Comparison of ENCODE assay signal across 8 mouse cellular contexts in the genomic region with DNA sequence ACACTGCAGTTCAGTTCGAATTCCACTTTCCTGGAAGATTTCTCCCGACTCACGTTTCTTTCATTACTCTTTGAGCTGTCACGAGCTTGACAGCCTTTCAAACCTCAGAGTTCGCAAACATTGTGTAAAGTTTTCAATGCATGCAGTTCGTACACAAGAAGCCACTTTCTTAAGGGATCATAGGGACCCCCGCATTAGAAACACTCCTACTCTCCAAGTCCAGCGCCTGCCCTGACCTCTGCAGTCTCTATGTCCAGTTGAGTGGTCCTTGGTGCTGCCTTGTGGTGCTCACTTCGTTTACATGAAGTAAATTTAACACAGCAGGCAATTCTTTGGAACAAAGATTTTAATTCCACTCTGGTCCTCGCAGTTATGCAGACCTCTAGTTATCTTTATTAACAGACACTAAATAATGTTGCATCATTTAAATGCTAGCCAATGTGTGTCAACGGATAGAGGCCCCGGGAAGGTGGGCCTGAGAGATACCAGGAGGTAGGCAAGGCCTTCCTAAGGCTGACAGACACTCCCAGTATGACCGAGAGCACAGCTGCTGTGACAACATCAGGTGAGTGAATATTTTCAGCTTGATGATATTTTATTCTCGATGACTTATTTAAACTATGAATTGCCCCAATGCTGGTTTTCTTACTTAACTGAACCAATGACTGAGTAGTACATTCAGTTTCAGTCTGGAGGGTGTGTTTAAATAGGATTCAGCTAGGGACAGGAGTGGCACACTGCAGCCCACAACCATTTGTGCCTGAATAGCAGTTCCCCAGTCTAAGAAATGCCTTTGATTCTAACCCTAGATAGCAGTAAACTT. TPM values are rescaled to one million over a fixed set of nuclear protein-coding genes. Genes with fewer than 3 reads are reported as not detected.
DNase-seq lines count a peak whose midpoint lies in the region; ATAC-seq and TF ChIP-seq lines count a peak whose summit lies in the region.

Gene Gypa (plus strand): TSS at position 259 of the 823 bp plus-strand sequence.

- no peaks in the 10 kb centered on the region for H3K36me3 ChIP-seq in intestine, embryonic 14.5 days (ENCODE audit: control insufficient read depth, insufficient read depth, low read length)
- no peaks in the 10 kb centered on the region for H3K36me3 ChIP-seq in midbrain, embryonic 14.5 days (ENCODE audit: control insufficient read depth, insufficient read depth, low read length)

- no peak within 1 kb of the TSS for H3K27ac ChIP-seq in left cerebral cortex, adult 2 months
- no peak within 1 kb of the TSS for H3K27ac ChIP-seq in intestine, embryonic 14.5 days (ENCODE audit: low read depth)
- no peak within 1 kb of the TSS for H3K27ac ChIP-seq in midbrain, embryonic 14.5 days (replicated peaks; ENCODE audit: low read depth, low read length)

- TF ChIP-seq CTCF in left cerebral cortex, adult 2 months (IDR thresholded peaks at IDR 0.05): no peak

- DNase-seq in left cerebral cortex, adult 2 months (ENCODE audit: extremely low spot score in 1 of 2, low spot score in 2 of 2): no peak
- DNase-seq in left cerebral cortex, adult 11 months (ENCODE audit: low spot score): no peak
- peak; percentile 29 for DNase-seq in embryo, embryonic 9.5 days (ENCODE audit: extremely low spot score)
- no peak for DNase-seq in intestine, embryonic 14.5 days (ENCODE audit: low spot score)
- no peak for DNase-seq in midbrain, embryonic 14.5 days
- no peak for DNase-seq in urinary bladder, postnatal 36 days (ENCODE audit: low spot score in 2 of 2)
- DNase-seq in adrenal gland, adult 8-10 months: no peak

- H3K27me3 ChIP-seq in intestine, embryonic 14.5 days (replicated peaks; ENCODE audit: control insufficient read depth, insufficient read depth, low read length): no peaks in the 10 kb centered on the region
- H3K27me3 ChIP-seq in midbrain, embryonic 14.5 days (ENCODE audit: control insufficient read depth, insufficient read depth, low read length): no peaks in the 10 kb centered on the region

- ATAC-seq in intestine, embryonic 14.5 days (replicated peaks; ENCODE audit: low FRiP score, low TSS enrichment, low read depth): no peak
- no peak for ATAC-seq in midbrain, embryonic 14.5 days (ENCODE audit: low FRiP score, low TSS enrichment)
- no peak for ATAC-seq in frontal cortex, adult (ENCODE audit: low TSS enrichment)

- peak within 1 kb of the TSS; percentile 51 for H3K4me3 ChIP-seq in left cerebral cortex, adult 2 months
- peak within 1 kb of the TSS; percentile 57 for H3K4me3 ChIP-seq in intestine, embryonic 14.5 days (ENCODE audit: low read depth, low read length)
- peak within 1 kb of the TSS; percentile 38 for H3K4me3 ChIP-seq in midbrain, embryonic 14.5 days (replicated peaks; ENCODE audit: low read depth, low read length)

- peak within 1 kb of the TSS; percentile 87 for H3K4me2 ChIP-seq in intestine, embryonic 14.5 days (ENCODE audit: low read length)
- peak within 1 kb of the TSS; percentile 69 for H3K4me2 ChIP-seq in midbrain, embryonic 14.5 days (ENCODE audit: low read length)

- H3K4me1 ChIP-seq in intestine, embryonic 14.5 days (replicated peaks; ENCODE audit: control insufficient read depth, insufficient read depth, low read length): 0 out of 2 replicates have a peak, but pooled peaks cover 4% of the 10 kb centered on the region
- H3K4me1 ChIP-seq in midbrain, embryonic 14.5 days (ENCODE audit: control insufficient read depth, insufficient read depth, low read length): no peaks in the 10 kb centered on the region

- H3K9ac ChIP-seq in intestine, embryonic 14.5 days (ENCODE audit: low read length): peak within 1 kb of the TSS; percentile 29; the same call in 1 of the 2 replicates
- H3K9ac ChIP-seq in midbrain, embryonic 14.5 days (replicated peaks; ENCODE audit: low read length): peak within 1 kb of the TSS; percentile 24; the same call in 1 of the 2 replicates

- no peaks in the 10 kb centered on the region for H3K9me3 ChIP-seq in intestine, embryonic 14.5 days (ENCODE audit: control insufficient read depth, low read length)
- H3K9me3 ChIP-seq in midbrain, embryonic 14.5 days (ENCODE audit: control insufficient read depth, low read length): no peaks in the 10 kb centered on the region

- WGBS in intestine, embryonic 14.5 days: 27% methylated on average over 14 of the region's 14 CpGs
- WGBS in midbrain, embryonic 14.5 days: 30% methylated on average over 14 of the region's 14 CpGs

- intact Hi-C loops in left cerebral cortex, adult 2 months (cut with DNase I): loop anchor here (1.0 to 5.0 kb wide), 2 partner anchors 195 to 499 kb away; no protein-coding TSS in a partner anchor

RNA-seq across cellular contexts. Expression of gene Gypa, which starts in this region (rescaled TPM):
- total RNA-seq in left cerebral cortex, adult 2 months (2021): not detected
- polyA plus RNA-seq in intestine, embryonic 14.5 days (2014; fragmentation: Nextera tagmentation; extraction: Ambion mirVana): 2.0 and 2.5 TPM in 2 replicates
- 1.4 and 2.7 TPM in 2 replicates for polyA plus RNA-seq in midbrain, embryonic 14.5 days (2014; fragmentation: Nextera tagmentation; extraction: Ambion mirVana)
- total RNA-seq in adrenal gland, adult 8-10 months (2022): under 1 TPM in 1 of 4 experiments, not detected in 3; 0.17 TPM
